Mouse (Mus musculus): Measurements from ENCODE around the gene Hcn2. TPM values are rescaled to one million over a fixed set of nuclear protein-coding genes. Genes with fewer than 3 reads are reported as not detected.

Gene Hcn2
- polyA plus RNA-seq, 1 experiment from 2014 or later = 0.28 TPM

GRCm38 (mm10) chr10:79709307-79709706, 7.1 kb upstream of the Hcn2 start:
- Histone ChIP-seq H3K27me3 (ENCODE audit: control insufficient read depth, insufficient read depth, low read length) (no peaks in the 10 kb centered on the region), H3K27ac (replicated peaks) (no peak overlapping the region), H3K9me3 (ENCODE audit: control insufficient read depth, low read length) (no peaks in the 10 kb centered on the region), H3K4me3 (ENCODE audit: low read depth, low read length) (no peak overlapping the region), H3K9ac (ENCODE audit: low read length) (no peak overlapping the region), H3K4me1 (replicated peaks; ENCODE audit: control insufficient read depth, insufficient read depth) (peaks cover 8% of the 10 kb centered on the region), H3K4me2 (replicated peaks; ENCODE audit: low read depth) (no peak overlapping the region), H3K36me3 (ENCODE audit: control insufficient read depth, insufficient read depth, low read length) (peaks cover 14% of the 10 kb centered on the region)
- ATAC-seq (ENCODE audit: low FRiP score, low TSS enrichment) (no peak), DNase-seq (ENCODE audit: low spot score) (no peak)
- TF ChIP-seq EP300 (optimal IDR thresholded peaks at IDR 0.05) (no peak), CTCF (IDR thresholded peaks at IDR 0.05; ENCODE audit: low read depth) (no peak)
- 60% methylated on average over 7 of the region's 7 CpGs for WGBS

- peak; percentile 4 for ATAC-seq (ENCODE audit: low FRiP score, low TSS enrichment)
- no peak overlapping the region for H3K9ac ChIP-seq (ENCODE audit: low read length)
- TF ChIP-seq EP300 (optimal IDR thresholded peaks at IDR 0.05) = no peak
- TF ChIP-seq CTCF (IDR thresholded peaks at IDR 0.05; ENCODE audit: low read depth) = peak; percentile 56
- no peaks in the 10 kb centered on the region; the same call in 1 of the 2 replicates for H3K4me1 ChIP-seq (replicated peaks; ENCODE audit: control insufficient read depth, insufficient read depth)
- no peak overlapping the region for H3K27ac ChIP-seq (replicated peaks)
- no peaks in the 10 kb centered on the region for H3K9me3 ChIP-seq (ENCODE audit: control insufficient read depth, low read length)
- H3K4me3 ChIP-seq (ENCODE audit: low read depth, low read length) = no peak overlapping the region
- no peak overlapping the region for H3K4me2 ChIP-seq (replicated peaks; ENCODE audit: low read depth)
- peaks cover 2% of the 10 kb centered on the region; the same call in 1 of the 2 replicates for H3K27me3 ChIP-seq (ENCODE audit: control insufficient read depth, insufficient read depth, low read length)
- peaks cover 14% of the 10 kb centered on the region for H3K36me3 ChIP-seq (ENCODE audit: control insufficient read depth, insufficient read depth, low read length)
- 80% methylated on average over 1 of the region's 1 CpGs for WGBS
- DNase-seq (ENCODE audit: low spot score) = no peak
Measured at GRCm38 (mm10) chr10:79712029-79712428, 4.4 kb upstream of the Hcn2 start.

GRCm38 (mm10) chr10:79712499-79713126, 3.8 kb upstream of the Hcn2 start:
- no peak overlapping the region for H3K4me2 ChIP-seq (replicated peaks; ENCODE audit: low read depth)
- DNase-seq (ENCODE audit: low spot score) = peak; percentile 92
- WGBS = 20% methylated on average over 4 of the region's 6 CpGs
- TF ChIP-seq CTCF (IDR thresholded peaks at IDR 0.05; ENCODE audit: low read depth) (peak; percentile 85), EP300 (optimal IDR thresholded peaks at IDR 0.05) (no peak)
- H3K9ac ChIP-seq (ENCODE audit: low read length) = no peak overlapping the region
- ATAC-seq (ENCODE audit: low FRiP score, low TSS enrichment) = peak; percentile 73
- no peak overlapping the region for H3K27ac ChIP-seq (replicated peaks)
- no peak overlapping the region for H3K4me3 ChIP-seq (ENCODE audit: low read depth, low read length)
- H3K9me3 ChIP-seq (ENCODE audit: control insufficient read depth, low read length) = no peaks in the 10 kb centered on the region
- H3K27me3 ChIP-seq (ENCODE audit: control insufficient read depth, insufficient read depth, low read length) = peaks cover 6% of the 10 kb centered on the region; the same call in 1 of the 2 replicates
- 0 out of 2 replicates have a peak, but pooled peaks cover 2% of the 10 kb centered on the region for H3K4me1 ChIP-seq (replicated peaks; ENCODE audit: control insufficient read depth, insufficient read depth)
- peaks cover 14% of the 10 kb centered on the region for H3K36me3 ChIP-seq (ENCODE audit: control insufficient read depth, insufficient read depth, low read length)

GRCm38 (mm10) chr10:79713163-79713562, 3.3 kb upstream of the Hcn2 start:
- Histone ChIP-seq H3K27me3 (ENCODE audit: control insufficient read depth, insufficient read depth, low read length) (peaks cover 6% of the 10 kb centered on the region; the same call in 1 of the 2 replicates), H3K36me3 (ENCODE audit: control insufficient read depth, insufficient read depth, low read length) (peaks cover 14% of the 10 kb centered on the region), H3K9me3 (ENCODE audit: control insufficient read depth, low read length) (no peaks in the 10 kb centered on the region), H3K4me3 (ENCODE audit: low read depth, low read length) (no peak overlapping the region), H3K27ac (replicated peaks) (no peak overlapping the region), H3K4me1 (replicated peaks; ENCODE audit: control insufficient read depth, insufficient read depth) (0 out of 2 replicates have a peak, but pooled peaks cover 2% of the 10 kb centered on the region), H3K4me2 (replicated peaks; ENCODE audit: low read depth) (no peak overlapping the region), H3K9ac (ENCODE audit: low read length) (no peak overlapping the region)
- TF ChIP-seq CTCF (IDR thresholded peaks at IDR 0.05; ENCODE audit: low read depth) = no peak
- TF ChIP-seq EP300 (optimal IDR thresholded peaks at IDR 0.05) = no peak
- ATAC-seq (ENCODE audit: low FRiP score, low TSS enrichment) (no peak), DNase-seq (ENCODE audit: low spot score) (no peak)
- WGBS = 18% methylated on average over 1 of the region's 1 CpGs

GRCm38 (mm10) chr10:79714996-79715395, 1.4 kb upstream of the Hcn2 start:
- WGBS = 68% methylated on average over 4 of the region's 4 CpGs
- no peak for ATAC-seq (ENCODE audit: low FRiP score, low TSS enrichment)
- peaks cover 6% of the 10 kb centered on the region; the same call in 1 of the 2 replicates for H3K27me3 ChIP-seq (ENCODE audit: control insufficient read depth, insufficient read depth, low read length)

GRCm38 (mm10) chr10:79716988-79717355, 538 bp downstream of the Hcn2 start:
- no peak overlapping the region for H3K27ac ChIP-seq (replicated peaks)
- no peaks in the 10 kb centered on the region for H3K9me3 ChIP-seq (ENCODE audit: control insufficient read depth, low read length)
- DNase-seq (ENCODE audit: low spot score) = no peak
- peak overlapping the region; percentile 31; the same call in 1 of the 2 replicates for H3K9ac ChIP-seq (ENCODE audit: low read length)
- peak overlapping the region; percentile 56 for H3K4me3 ChIP-seq (ENCODE audit: low read depth, low read length)
- no peaks in the 10 kb centered on the region for H3K36me3 ChIP-seq (ENCODE audit: control insufficient read depth, insufficient read depth, low read length)
- WGBS = 1% methylated on average over 30 of the region's 44 CpGs
- H3K4me2 ChIP-seq (replicated peaks; ENCODE audit: low read depth) = peak overlapping the region; percentile 95
- 0 out of 2 replicates have a peak, but pooled peaks cover 2% of the 10 kb centered on the region for H3K4me1 ChIP-seq (replicated peaks; ENCODE audit: control insufficient read depth, insufficient read depth)
- peaks cover 6% of the 10 kb centered on the region; the same call in 1 of the 2 replicates for H3K27me3 ChIP-seq (ENCODE audit: control insufficient read depth, insufficient read depth, low read length)
- no peak for ATAC-seq (ENCODE audit: low FRiP score, low TSS enrichment)
- TF ChIP-seq EP300 (optimal IDR thresholded peaks at IDR 0.05) (no peak), CTCF (IDR thresholded peaks at IDR 0.05; ENCODE audit: low read depth) (no peak)

More at GRCm38 (mm10) chr10:79714996-79715395, 1.4 kb upstream of the Hcn2 start:
- H3K9ac ChIP-seq (ENCODE audit: low read length) = no peak overlapping the region
- H3K4me1 ChIP-seq (replicated peaks; ENCODE audit: control insufficient read depth, insufficient read depth) = 0 out of 2 replicates have a peak, but pooled peaks cover 2% of the 10 kb centered on the region
- peaks cover 9% of the 10 kb centered on the region for H3K36me3 ChIP-seq (ENCODE audit: control insufficient read depth, insufficient read depth, low read length)
- no peak for DNase-seq (ENCODE audit: low spot score)
- H3K9me3 ChIP-seq (ENCODE audit: control insufficient read depth, low read length) = no peaks in the 10 kb centered on the region
- TF ChIP-seq EP300 (optimal IDR thresholded peaks at IDR 0.05) = no peak
- TF ChIP-seq CTCF (IDR thresholded peaks at IDR 0.05; ENCODE audit: low read depth) = no peak
- no peak overlapping the region for H3K27ac ChIP-seq (replicated peaks)
- H3K4me2 ChIP-seq (replicated peaks; ENCODE audit: low read depth) = no peak overlapping the region
- no peak overlapping the region for H3K4me3 ChIP-seq (ENCODE audit: low read depth, low read length)

Data from stomach, postnatal 0 days (tissue).